Mouse (Mus musculus) frontal cortex, postnatal 10 days (tissue): ENCODE results near the gene Steap3.

ENCODE experiments used
- DNase-seq, 2 experiments: peaks; one replicate each; pipeline ENCODE4 v3.0.0; 2022; ENCODE audit warnings: low spot score in 2 of 2, mixed read lengths in 1 of 2

The Steap3 gene

GRCm38 (mm10) chr1:120154232-120154631 lies 118.3 kb downstream of the Steap3 start:
- no peak for DNase-seq

- DNase-seq, result no peak
Measured at GRCm38 (mm10) chr1:120146994-120147393, 125.5 kb downstream of the Steap3 start.

GRCm38 (mm10) chr1:120145527-120146216 lies 126.8 kb downstream of the Steap3 start:
- DNase-seq, result no peak

- DNase-seq, result no peak
Measured at GRCm38 (mm10) chr1:120142551-120142950, 130.0 kb downstream of the Steap3 start.
